Mouse (Mus musculus): Measurements from ENCODE around the gene Poc1a. TPM values are rescaled to one million over a fixed set of nuclear protein-coding genes. Genes with fewer than 3 reads are reported as not detected.

Gene Poc1a
- total and polyA plus RNA-seq, 3 experiments = 24.5 to 46.7 (median 31.9) TPM

- Histone ChIP-seq H3K36me3 (replicated peaks in 1 of 2; ENCODE audit: control insufficient read depth in 1 of 2, insufficient read depth in 1 of 2, low read length in 1 of 2) (no peaks in the 10 kb centered on the region), H3K9me3 (replicated peaks; ENCODE audit: low read length) (no peaks in the 10 kb centered on the region), H3K4me2 (ENCODE audit: insufficient read depth, low read depth, poor library complexity, severe bottlenecking) (no peak overlapping the region), H3K4me3 (replicated peaks in 1 of 3; ENCODE audit: low read depth in 2 of 3, low read length in 2 of 3, poor library complexity in 1 of 3) (no peak overlapping the region), H3K9ac (ENCODE audit: insufficient read depth, low read depth) (no peak overlapping the region), H3K4me1 (ENCODE audit: control insufficient read depth in 1 of 2, insufficient read depth in 2 of 2) (peaks cover 24 to 54% of the 10 kb centered on the region in 2 experiments), H3K27ac (ENCODE audit: insufficient read depth, low read depth) (no peak overlapping the region), H3K79me2 (replicated peaks; ENCODE audit: control insufficient read depth, extremely low read depth, insufficient read depth, poor library complexity, severe bottlenecking) (no peaks in the 10 kb centered on the region), H3K27me3 (replicated peaks) (no peaks in the 10 kb centered on the region)
- in situ Hi-C loops (cut with MboI; ENCODE audit: low pct_ligation_motif_present, low pct_unique_long_range_greater_than_20kb, low sequenced_read_pairs) = loop anchor here (10.0 kb wide), 1 partner anchor 107 kb away; no protein-coding TSS in a partner anchor
- no peak for DNase-seq (ENCODE audit: extremely low read depth)
- dilution Hi-C loops (cut with MboI; ENCODE audit: extremely low pct_ligation_motif_present, extremely low pct_unique_long_range_greater_than_20kb, low sequenced_read_pairs) = no loop called here
- TF ChIP-seq TBP (conservative IDR thresholded peaks at IDR 0.05; ENCODE audit: low read depth, low read length) = no peak
- TF ChIP-seq BHLHE40 (IDR thresholded peaks at IDR 0.05; ENCODE audit: low read depth, low read length) = no peak
- TF ChIP-seq ZC3H11A (IDR thresholded peaks at IDR 0.05; ENCODE audit: low read depth, low read length) = no peak
- no peak for TF ChIP-seq MEF2A (IDR thresholded peaks at IDR 0.05; ENCODE audit: borderline replicate concordance, low read depth, low read length)
- no peak for TF ChIP-seq CHD2 (IDR thresholded peaks at IDR 0.05; ENCODE audit: low read length)
- no peak for TF ChIP-seq HCFC1 (IDR thresholded peaks at IDR 0.05; ENCODE audit: low read depth, low read length)
- no peak for TF ChIP-seq JUN (IDR thresholded peaks at IDR 0.05; ENCODE audit: insufficient read depth, low read depth, low read length)
- no peak for TF ChIP-seq MYC (IDR thresholded peaks at IDR 0.05; ENCODE audit: low read depth, low read length)
- TF ChIP-seq MAZ (IDR thresholded peaks at IDR 0.05; ENCODE audit: low read depth, low read length) = no peak
- no peak for TF ChIP-seq CHD1 (IDR thresholded peaks at IDR 0.05; ENCODE audit: low read depth, low read length)
- no peak for TF ChIP-seq NELFE (IDR thresholded peaks at IDR 0.05; ENCODE audit: low read depth, low read length)
- no peak for TF ChIP-seq RAD21 (IDR thresholded peaks at IDR 0.05; ENCODE audit: low read depth, low read length)
- TF ChIP-seq MXI1 (IDR thresholded peaks at IDR 0.05; ENCODE audit: low read depth, low read length) = no peak
- no peak for TF ChIP-seq SIN3A (IDR thresholded peaks at IDR 0.05; ENCODE audit: low read length)
These were observed 8.6 kb upstream of the Poc1a start for GRCm38 (mm10) chr9:106272288-106272687.

- Histone ChIP-seq H3K36me3 (replicated peaks in 1 of 2; ENCODE audit: control insufficient read depth in 1 of 2, insufficient read depth in 1 of 2, low read length in 1 of 2) (no peaks in the 10 kb centered on the region), H3K4me1 (ENCODE audit: control insufficient read depth in 1 of 2, insufficient read depth in 2 of 2) (peaks cover 20 to 49% of the 10 kb centered on the region in 2 experiments), H3K9ac (ENCODE audit: insufficient read depth, low read depth) (no peak overlapping the region), H3K27ac (ENCODE audit: insufficient read depth, low read depth) (no peak overlapping the region), H3K9me3 (replicated peaks; ENCODE audit: low read length) (no peaks in the 10 kb centered on the region), H3K4me2 (ENCODE audit: insufficient read depth, low read depth, poor library complexity, severe bottlenecking) (no peak overlapping the region), H3K27me3 (replicated peaks) (no peaks in the 10 kb centered on the region), H3K79me2 (replicated peaks; ENCODE audit: control insufficient read depth, extremely low read depth, insufficient read depth, poor library complexity, severe bottlenecking) (no peaks in the 10 kb centered on the region), H3K4me3 (replicated peaks in 1 of 3; ENCODE audit: low read depth in 2 of 3, low read length in 2 of 3, poor library complexity in 1 of 3) (no peak overlapping the region)
- TF ChIP-seq RCOR1 (conservative IDR thresholded peaks at IDR 0.05; ENCODE audit: low read depth, low read length) = no peak
- in situ Hi-C loops (cut with MboI; ENCODE audit: low pct_ligation_motif_present, low pct_unique_long_range_greater_than_20kb, low sequenced_read_pairs) = loop anchor here (10.0 kb wide), 1 partner anchor 108 kb away; no protein-coding TSS in a partner anchor
- DNase-seq (ENCODE audit: extremely low read depth) = no peak
- dilution Hi-C loops (cut with MboI; ENCODE audit: extremely low pct_ligation_motif_present, extremely low pct_unique_long_range_greater_than_20kb, low sequenced_read_pairs) = no loop called here
These were observed 7.6 kb upstream of the Poc1a start for GRCm38 (mm10) chr9:106273276-106273675.
